Mouse (Mus musculus) CH12.LX (cell line): Measurements from ENCODE around the gene St5.

ENCODE experiments used
- JUND ChIP-seq: conservative IDR thresholded peaks from 2 replicates; pipeline ENCODE4 v1.6.1; 2011; ENCODE audit warnings: low read depth, low read length, improper control_type of control experiment
- RAD21 ChIP-seq: IDR thresholded peaks from 2 replicates; pipeline ENCODE4 v1.6.1; 2011; ENCODE audit warnings: low read depth, mild to moderate bottlenecking, low read length, improper control_type of control experiment, moderate library complexity

GRCm38 (mm10) chr7:109534921-109535320 lies 168.5 kb downstream of the St5 start:
- TF ChIP-seq RAD21 (no peak), JUND (no peak)
